Mouse (Mus musculus) layer of hippocampus, adult 18-20 months (tissue): ENCODE results near the gene Gm45213. TPM values are rescaled to one million over a fixed set of nuclear protein-coding genes. Genes with fewer than 3 reads are reported as not detected.
A peak's percentile ranks its signal among the peaks of the same experiment; 100 is the strongest.

Experiments used
- DNase-seq, 2 experiments: peaks; one replicate each; pipeline ENCODE4 v3.0.0; 2022; ENCODE audit warnings: low spot score in 2 of 2
- total RNA-seq, 2 experiments: library from RNA; stranded (reverse); gene quantifications; 2 replicates each; pipeline ENCODE4 v1.2.3; 2021

Gene Gm45213
- total RNA-seq, 2 experiments from 2014 or later, result not detected

GRCm38 (mm10) chr7:66048446-66049230, 5.2 kb downstream of the Gm45213 start:
- no peak for DNase-seq

GRCm38 (mm10) chr7:66053946-66054483, 10.6 kb downstream of the Gm45213 start:
- no peak for DNase-seq

- peak in 1 of 2 experiments; percentile 26 for DNase-seq
These were observed 12.0 kb downstream of the Gm45213 start for GRCm38 (mm10) chr7:66055356-66055755.

GRCm38 (mm10) chr7:66058703-66059102, 15.3 kb downstream of the Gm45213 start, which contains the start of gene Snrpa1:
Snrpa1 (plus strand) TSS chr7:66059003.
- DNase-seq, result no peak

GRCm38 (mm10) chr7:66060066-66060956, 16.9 kb downstream of the Gm45213 start:
- peak; percentile 80 to 91 for DNase-seq

- DNase-seq, result no peak
These were observed 17.7 kb downstream of the Gm45213 start for GRCm38 (mm10) chr7:66061057-66061456.

GRCm38 (mm10) chr7:66076411-66076810, 33.0 kb downstream of the Gm45213 start:
- peak; percentile 21 to 67 for DNase-seq

GRCm38 (mm10) chr7:66079364-66080230, 36.2 kb downstream of the Gm45213 start, which contains the start of gene Selenos:
Selenos (plus strand) TSS chr7:66079649.
- peak; percentile 96 to 97 for DNase-seq

- DNase-seq, result peak in 1 of 2 experiments; percentile 28
These were observed 36.8 kb downstream of the Gm45213 start for GRCm38 (mm10) chr7:66080231-66080613.

GRCm38 (mm10) chr7:66083757-66084156, 40.4 kb downstream of the Gm45213 start:
- DNase-seq, result no peak

- DNase-seq, result no peak
These were observed 41.1 kb downstream of the Gm45213 start for GRCm38 (mm10) chr7:66084546-66084945.

GRCm38 (mm10) chr7:66087652-66088051, 44.2 kb downstream of the Gm45213 start:
- DNase-seq, result peak; percentile 11 to 68

GRCm38 (mm10) chr7:66088077-66088476, 44.7 kb downstream of the Gm45213 start:
- DNase-seq, result no peak

GRCm38 (mm10) chr7:66090676-66091190, 47.3 kb downstream of the Gm45213 start:
- DNase-seq, result no peak

- no peak for DNase-seq
These were observed 48.2 kb downstream of the Gm45213 start for GRCm38 (mm10) chr7:66091553-66091952.

GRCm38 (mm10) chr7:66092656-66093055, 49.3 kb downstream of the Gm45213 start:
- no peak for DNase-seq

- DNase-seq, result peak in 1 of 2 experiments; percentile 34
These were observed 50.7 kb downstream of the Gm45213 start for GRCm38 (mm10) chr7:66094141-66094540.

- DNase-seq, result no peak
These were observed 55.4 kb downstream of the Gm45213 start for GRCm38 (mm10) chr7:66098803-66099202.

GRCm38 (mm10) chr7:66101866-66102265, 58.5 kb downstream of the Gm45213 start:
- DNase-seq, result peak in 1 of 2 experiments; percentile 41

- DNase-seq, result no peak
These were observed 61.1 kb downstream of the Gm45213 start for GRCm38 (mm10) chr7:66104531-66104930.
